Mouse (Mus musculus): ENCODE results near the gene Stpg4.
A peak's percentile ranks its signal among the peaks of the same experiment; 100 is the strongest.

The Stpg4 gene

DNA sequence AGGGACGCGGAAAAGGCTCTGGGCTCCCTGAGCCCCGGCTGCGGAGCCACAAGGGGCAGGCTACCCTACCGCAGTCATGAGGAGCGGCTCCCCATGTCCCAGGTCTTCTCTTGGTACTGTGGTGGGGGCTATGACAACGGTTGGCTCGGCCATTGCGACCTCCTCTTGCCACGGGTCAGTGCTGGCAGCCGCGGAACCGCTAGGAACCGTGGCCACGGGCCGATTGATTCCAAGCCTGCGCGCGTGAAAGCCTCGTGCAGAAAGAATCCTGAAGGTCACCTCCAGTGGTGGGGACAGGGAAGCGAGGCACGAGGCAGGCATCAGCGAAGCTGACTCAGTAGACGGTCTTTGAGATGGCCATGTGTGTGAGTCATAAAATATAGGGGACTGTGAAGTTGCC lies at the start of gene Stpg4:
Gene Stpg4 (minus strand): TSS at position 231 of the 400 bp plus-strand sequence.
- DNase-seq, result no peak

GRCm38 (mm10) chr17:87475356-87475755 lies 47.8 kb upstream of the Stpg4 start:
- DNase-seq, result no peak

DNA sequence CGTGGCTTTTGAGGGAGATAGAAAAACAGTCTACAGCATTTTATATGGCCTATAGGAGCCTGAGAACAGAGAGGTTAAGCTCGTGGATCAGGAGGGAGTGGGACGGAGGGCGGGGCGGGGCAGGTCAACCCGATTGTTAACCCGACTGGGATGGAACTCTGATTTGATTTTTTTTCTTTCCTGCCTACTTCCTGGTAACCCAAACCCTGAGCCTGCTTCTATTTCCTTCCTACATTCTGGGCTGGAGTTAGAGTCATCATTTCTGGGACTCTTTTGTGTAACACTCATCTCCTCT lies 46.9 kb upstream of the Stpg4 start:
- DNase-seq, result no peak

DNA sequence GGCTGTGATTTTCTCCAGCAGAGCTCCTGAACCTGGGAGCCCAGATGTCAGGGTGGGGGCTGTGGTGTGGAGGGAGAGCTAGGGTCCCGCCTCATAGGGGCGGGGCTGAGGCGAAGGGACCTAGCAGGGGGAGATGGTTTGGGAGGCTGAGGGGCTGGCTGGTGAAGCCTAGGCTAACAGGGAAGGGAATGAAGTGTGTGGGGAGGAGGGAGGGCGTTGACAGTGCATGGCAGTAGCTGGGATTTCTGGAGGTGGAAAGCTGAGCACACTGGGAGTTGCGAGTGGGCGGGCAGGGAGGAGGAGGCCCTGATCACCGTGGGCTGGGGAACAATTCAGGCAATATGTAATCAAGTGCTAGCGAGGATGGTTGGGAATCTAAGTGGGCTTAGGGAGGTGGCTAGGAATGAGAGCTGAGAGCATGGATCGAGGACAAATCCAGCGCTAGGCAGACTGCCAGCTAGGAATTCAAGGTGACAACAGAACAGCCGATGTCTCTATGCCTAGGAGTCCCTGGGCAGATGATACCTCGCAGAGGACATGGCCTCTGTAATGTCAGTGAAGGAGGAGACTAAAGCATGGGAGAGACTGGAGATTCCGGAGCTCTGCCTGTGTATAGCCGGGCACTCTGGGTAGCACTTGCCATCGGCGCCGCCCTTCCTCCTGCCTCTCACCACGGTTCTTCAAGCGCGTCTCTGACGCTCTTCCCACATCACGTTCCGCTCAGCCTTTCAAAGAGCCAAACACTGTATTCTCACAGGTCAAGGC lies 46.4 kb upstream of the Stpg4 start:
- DNase-seq, result peak; percentile 78

DNA sequence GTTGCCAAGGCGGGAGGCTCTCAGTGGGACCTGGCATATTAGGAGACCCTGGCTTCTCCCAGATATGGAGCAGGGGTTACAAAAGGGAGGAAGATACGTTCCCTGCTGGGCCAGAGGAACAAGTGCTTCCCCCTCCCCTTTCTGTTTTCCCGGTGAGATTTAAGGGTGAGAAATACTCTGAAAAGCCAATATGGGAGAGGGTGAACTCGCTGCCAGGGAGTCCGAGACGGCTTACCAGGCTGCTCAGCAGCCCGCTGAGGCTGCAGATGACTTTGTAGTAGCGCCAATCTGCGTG lies 45.8 kb upstream of the Stpg4 start:
- no peak for DNase-seq

DNA sequence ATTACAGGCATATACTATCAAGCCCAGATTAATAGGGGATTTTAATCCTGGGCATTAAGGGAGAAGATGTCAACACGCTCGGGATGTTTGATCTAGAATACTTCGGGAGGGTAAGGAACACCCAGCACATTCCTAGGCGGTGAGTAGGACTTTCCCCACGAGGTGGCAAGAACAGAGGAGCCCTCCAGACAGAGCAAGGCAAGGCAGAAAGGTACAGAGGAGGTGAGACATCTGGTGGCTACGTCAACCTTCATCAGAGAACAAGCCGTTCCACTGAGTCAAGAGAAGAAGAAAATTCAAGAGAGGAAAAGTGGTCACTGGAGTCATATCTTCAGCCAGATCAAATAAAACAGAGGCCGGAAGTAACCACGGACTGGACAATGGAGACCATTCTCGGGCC lies 45.3 kb upstream of the Stpg4 start:
- no peak for DNase-seq

DNA sequence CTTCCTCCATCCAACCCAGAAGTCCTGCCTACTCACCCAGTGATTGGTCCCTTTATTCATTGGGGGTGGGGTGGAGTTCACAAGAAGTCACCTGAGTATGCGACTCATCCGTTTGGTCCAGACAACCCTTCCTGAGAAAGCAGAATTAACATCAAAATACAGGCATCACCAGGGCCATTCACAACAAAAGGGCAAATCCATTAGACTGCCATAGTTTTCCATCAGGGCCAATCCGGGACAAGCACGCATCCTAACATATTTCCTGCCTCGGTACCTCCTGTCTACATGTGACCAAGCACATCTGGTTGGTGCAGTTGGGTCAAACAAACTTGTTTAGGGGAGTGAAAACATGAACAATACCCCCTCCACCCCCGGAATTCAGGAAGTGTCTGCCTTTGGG lies 44.1 kb upstream of the Stpg4 start:
- DNase-seq, result no peak

GRCm38 (mm10) chr17:87470797-87471196 lies 43.3 kb upstream of the Stpg4 start:
- no peak for DNase-seq

DNA sequence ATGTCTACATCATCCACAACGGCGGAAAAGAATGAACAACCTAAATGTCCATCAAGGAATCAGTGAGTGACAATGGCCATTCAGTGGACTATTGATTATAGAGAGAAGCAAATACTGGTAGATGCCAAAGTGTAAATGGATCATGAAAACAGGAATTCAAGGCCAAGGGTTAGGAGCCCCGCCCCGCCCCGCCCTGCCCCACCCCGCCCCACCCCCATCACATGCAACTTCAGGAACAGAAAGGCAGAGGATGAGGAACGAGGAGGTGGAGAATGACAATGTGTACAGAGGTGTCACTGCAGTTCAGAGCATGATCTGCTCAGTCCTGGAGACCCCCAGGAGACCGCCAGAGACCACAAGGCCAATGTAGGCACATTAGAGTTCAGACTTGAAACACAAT lies 42.7 kb upstream of the Stpg4 start:
- DNase-seq, result no peak

- DNase-seq, result no peak
Observed at GRCm38 (mm10) chr17:87469428-87469827, 41.9 kb upstream of the Stpg4 start.

DNA sequence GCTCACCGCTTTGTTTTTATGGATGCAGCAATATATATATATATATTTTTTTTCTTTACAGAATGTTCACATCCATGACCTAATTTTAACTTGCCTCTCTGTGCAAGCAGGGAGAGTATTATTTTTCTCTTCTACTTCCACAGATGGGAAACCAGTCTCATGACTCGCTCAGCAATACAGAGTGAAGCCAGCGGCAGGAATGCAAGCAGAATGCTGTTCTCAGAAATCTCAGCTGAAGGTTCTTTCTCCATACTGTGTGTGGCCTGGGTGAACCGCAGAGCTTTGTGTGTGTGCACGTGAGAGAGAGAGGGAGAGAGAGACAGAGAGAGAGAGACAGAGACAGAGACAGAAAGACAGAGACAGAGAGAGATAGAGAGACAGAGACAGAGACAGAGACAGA lies 41.1 kb upstream of the Stpg4 start:
- peak; percentile 38 for DNase-seq

GRCm38 (mm10) chr17:87461499-87461896 lies 34.0 kb upstream of the Stpg4 start:
- DNase-seq, result no peak

DNA sequence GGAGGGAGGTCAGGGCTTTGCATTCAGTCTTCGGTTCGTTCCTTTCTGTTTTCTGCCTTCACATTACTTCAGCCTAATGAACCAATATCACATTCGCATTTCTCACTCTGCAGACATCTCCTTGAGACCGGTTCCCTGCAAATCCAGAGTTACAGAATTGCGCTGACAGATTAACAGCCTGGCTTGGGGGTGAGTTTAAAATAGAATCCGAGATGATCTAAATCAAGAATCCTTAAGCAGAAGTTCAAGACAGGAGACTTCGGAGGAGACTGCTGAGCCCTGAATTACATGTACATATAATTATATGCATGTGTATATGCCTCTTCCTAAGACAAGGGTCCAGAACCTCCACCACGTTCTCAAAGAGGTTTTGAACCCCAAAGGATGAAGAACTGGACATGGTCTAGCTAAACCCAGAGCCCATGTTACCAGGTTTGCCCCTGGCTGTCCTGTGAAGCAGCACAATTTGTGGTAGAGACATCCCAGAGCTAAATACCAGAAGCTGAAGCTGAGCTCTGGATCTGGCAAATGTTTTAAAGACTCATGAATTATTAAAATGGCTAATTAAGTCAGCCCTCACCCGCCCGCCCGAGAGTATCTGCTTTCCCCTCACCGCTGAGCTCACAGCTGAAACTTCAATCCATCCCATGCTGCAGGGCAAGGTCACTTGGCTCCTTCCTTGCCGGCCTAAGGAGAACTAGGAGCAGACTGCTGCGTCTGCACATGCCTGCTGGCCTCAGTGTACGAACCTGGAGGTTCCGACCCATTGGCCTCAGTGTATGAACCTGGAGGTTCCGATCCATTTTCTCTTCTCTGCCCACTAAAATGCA lies 33.3 kb upstream of the Stpg4 start:
- no peak for DNase-seq

- peak; percentile 65 for DNase-seq
Observed at GRCm38 (mm10) chr17:87459750-87460668, 32.5 kb upstream of the Stpg4 start.

DNA sequence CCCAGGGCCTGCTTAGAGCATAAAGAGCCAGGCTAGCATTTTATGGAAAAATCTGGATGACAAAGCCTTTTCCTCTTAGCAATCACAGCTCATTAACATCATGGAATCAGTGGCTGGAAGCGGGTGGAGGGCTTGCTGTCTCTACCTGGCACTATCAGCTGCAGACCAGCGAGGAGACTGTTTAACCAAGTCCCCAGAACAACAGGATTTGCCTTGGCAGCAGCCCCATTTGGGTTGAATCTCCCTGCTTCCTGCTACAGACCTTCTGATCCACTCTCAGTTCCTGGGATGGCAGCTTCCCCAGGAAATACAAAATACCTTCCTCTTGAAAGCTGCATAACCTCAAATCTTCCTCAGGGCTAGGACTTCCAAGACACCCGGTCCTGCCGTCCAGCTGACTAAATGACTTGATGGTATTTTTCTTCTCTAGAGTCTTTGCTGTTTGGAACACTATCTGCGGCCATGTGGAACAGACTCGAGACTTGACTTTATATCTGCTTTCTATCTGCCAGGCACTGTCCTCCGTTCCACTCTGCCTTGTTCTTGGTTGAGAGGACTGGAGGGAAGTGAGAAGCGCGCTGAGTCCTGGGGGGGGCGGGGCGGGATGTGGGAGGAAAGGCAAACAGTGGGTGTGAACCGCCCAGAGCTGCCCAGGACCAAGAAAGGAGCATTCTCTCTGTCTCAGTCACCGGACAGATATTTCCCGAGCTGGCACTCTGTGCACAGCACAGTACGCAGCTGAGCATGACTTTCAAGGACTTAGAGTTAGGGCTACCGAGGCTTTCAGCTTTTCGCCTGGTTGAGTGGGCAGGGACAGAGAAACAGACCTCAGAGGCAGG lies 31.6 kb upstream of the Stpg4 start:
- DNase-seq, result no peak

DNA sequence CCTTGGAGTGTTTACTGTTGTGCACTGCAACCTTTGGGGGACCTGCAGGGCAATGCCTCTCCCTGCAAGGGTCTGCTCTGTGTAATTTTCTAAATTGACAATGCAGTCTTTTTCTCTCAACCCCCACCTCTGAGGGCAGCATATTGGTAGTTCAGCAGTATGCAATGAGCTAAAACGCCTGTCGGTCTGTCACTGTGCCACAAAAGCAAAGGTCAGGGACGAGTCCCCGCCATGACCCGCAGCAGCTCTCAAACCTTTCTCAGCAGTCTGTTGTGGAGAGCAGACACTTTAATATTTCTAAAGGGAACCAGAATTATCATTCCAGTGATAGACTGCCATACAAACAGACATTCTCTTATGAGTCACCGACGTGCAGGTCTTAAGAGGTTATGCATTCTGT lies 30.4 kb upstream of the Stpg4 start:
- DNase-seq, result no peak

DNA sequence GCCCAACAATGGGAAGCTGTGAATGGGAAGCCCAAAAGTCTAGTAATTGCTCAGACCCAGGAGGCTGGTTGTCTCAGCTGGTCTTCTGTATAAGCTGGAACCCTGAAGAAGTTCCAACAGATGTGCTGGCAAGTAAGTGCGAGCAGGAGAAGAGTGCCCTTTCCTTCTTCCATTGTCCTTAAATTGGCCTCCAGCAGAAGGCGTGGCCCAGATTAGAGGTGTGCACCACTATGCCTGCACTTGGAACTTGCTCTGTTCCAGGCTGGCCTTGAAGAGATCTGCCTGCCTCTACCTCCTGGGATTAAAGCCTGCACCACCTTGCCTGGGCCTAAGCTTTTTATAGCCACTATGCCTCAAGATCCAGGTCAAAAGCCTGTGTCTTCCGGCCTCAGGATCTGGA lies 26.6 kb upstream of the Stpg4 start:
- no peak for DNase-seq

DNA sequence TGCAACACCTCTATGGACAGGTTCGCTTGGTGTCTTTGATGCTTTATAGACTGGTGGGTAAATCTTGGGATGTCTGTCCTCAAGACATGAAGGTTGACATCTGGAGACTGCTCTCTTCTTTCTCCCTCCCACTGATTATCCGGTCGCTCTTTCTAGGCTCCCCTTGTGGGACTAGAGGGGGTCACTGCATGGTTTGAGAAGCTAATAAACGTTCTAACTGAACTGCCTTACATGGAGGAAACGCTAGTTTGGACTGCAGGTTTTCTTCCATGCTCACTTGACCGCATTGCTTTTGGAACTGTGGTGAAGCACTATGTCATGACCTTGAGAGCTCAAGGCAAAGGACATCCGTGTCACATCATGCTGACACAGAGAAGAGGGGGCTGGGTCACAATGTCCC lies 25.8 kb upstream of the Stpg4 start:
- no peak for DNase-seq

GRCm38 (mm10) chr17:87448881-87449280 lies 21.3 kb upstream of the Stpg4 start:
- no peak for DNase-seq

- DNase-seq, result no peak
Observed at GRCm38 (mm10) chr17:87448339-87448738, 20.8 kb upstream of the Stpg4 start.

- no peak for DNase-seq
Observed at GRCm38 (mm10) chr17:87447612-87448200, 20.2 kb upstream of the Stpg4 start.

All from layer of hippocampus, adult 9-11 months (tissue).